Mouse (Mus musculus): ENCODE data around the gene Pmf1.
A peak's percentile ranks its signal among the peaks of the same experiment; 100 is the strongest.

Gene Pmf1

GRCm38 (mm10) chr3:88424605-88425329 is 14.6 kb upstream of the Pmf1 start, which contains the start of gene Slc25a44:
TSS of gene Slc25a44 (minus strand) at chr3:88425139.
- Histone ChIP-seq H3K27me3 (ENCODE audit: control insufficient read depth, insufficient read depth, low read length, poor library complexity, severe bottlenecking) (no peaks in the 10 kb centered on the region), H3K36me3 (ENCODE audit: control insufficient read depth, insufficient read depth, low read length, poor library complexity, severe bottlenecking) (no peaks in the 10 kb centered on the region; the same call in 1 of the 2 replicates)
- peak; percentile 96 for DNase-seq (ENCODE audit: low read depth, low spot score)

- no peak for DNase-seq (ENCODE audit: low read depth, low spot score)
- H3K27me3 ChIP-seq (ENCODE audit: control insufficient read depth, insufficient read depth, low read length, poor library complexity, severe bottlenecking) = no peaks in the 10 kb centered on the region
- H3K36me3 ChIP-seq (ENCODE audit: control insufficient read depth, insufficient read depth, low read length, poor library complexity, severe bottlenecking) = no peaks in the 10 kb centered on the region; the same call in 1 of the 2 replicates
These were observed 12.0 kb upstream of the Pmf1 start for GRCm38 (mm10) chr3:88422020-88422720.

- H3K36me3 ChIP-seq (ENCODE audit: control insufficient read depth, insufficient read depth, low read length, poor library complexity, severe bottlenecking) = no peaks in the 10 kb centered on the region; the same call in 1 of the 2 replicates
- H3K27me3 ChIP-seq (ENCODE audit: control insufficient read depth, insufficient read depth, low read length, poor library complexity, severe bottlenecking) = no peaks in the 10 kb centered on the region
- no peak for DNase-seq (ENCODE audit: low read depth, low spot score)
These were observed 10.6 kb upstream of the Pmf1 start for GRCm38 (mm10) chr3:88420771-88421170.

GRCm38 (mm10) chr3:88418016-88418415 is 7.9 kb upstream of the Pmf1 start:
- no peak for DNase-seq (ENCODE audit: low read depth, low spot score)
- Histone ChIP-seq H3K36me3 (ENCODE audit: control insufficient read depth, insufficient read depth, low read length, poor library complexity, severe bottlenecking) (no peaks in the 10 kb centered on the region; the same call in none of the 2 replicates), H3K27me3 (ENCODE audit: control insufficient read depth, insufficient read depth, low read length, poor library complexity, severe bottlenecking) (no peaks in the 10 kb centered on the region)

GRCm38 (mm10) chr3:88415668-88416067 is 5.5 kb upstream of the Pmf1 start:
- Histone ChIP-seq H3K36me3 (ENCODE audit: control insufficient read depth, insufficient read depth, low read length, poor library complexity, severe bottlenecking) (no peaks in the 10 kb centered on the region; the same call in none of the 2 replicates), H3K27me3 (ENCODE audit: control insufficient read depth, insufficient read depth, low read length, poor library complexity, severe bottlenecking) (no peaks in the 10 kb centered on the region)
- no peak for DNase-seq (ENCODE audit: low read depth, low spot score)

GRCm38 (mm10) chr3:88412636-88413035 is 2.5 kb upstream of the Pmf1 start:
- DNase-seq (ENCODE audit: low read depth, low spot score) = no peak
- Histone ChIP-seq H3K27me3 (ENCODE audit: control insufficient read depth, insufficient read depth, low read length, poor library complexity, severe bottlenecking) (no peaks in the 10 kb centered on the region), H3K36me3 (ENCODE audit: control insufficient read depth, insufficient read depth, low read length, poor library complexity, severe bottlenecking) (no peaks in the 10 kb centered on the region; the same call in 1 of the 2 replicates)

GRCm38 (mm10) chr3:88411681-88412080 is 1.6 kb upstream of the Pmf1 start:
- no peak for DNase-seq (ENCODE audit: low read depth, low spot score)
- Histone ChIP-seq H3K36me3 (ENCODE audit: control insufficient read depth, insufficient read depth, low read length, poor library complexity, severe bottlenecking) (no peaks in the 10 kb centered on the region; the same call in 1 of the 2 replicates), H3K27me3 (ENCODE audit: control insufficient read depth, insufficient read depth, low read length, poor library complexity, severe bottlenecking) (no peaks in the 10 kb centered on the region)

- no peak for DNase-seq (ENCODE audit: low read depth, low spot score)
- Histone ChIP-seq H3K36me3 (ENCODE audit: control insufficient read depth, insufficient read depth, low read length, poor library complexity, severe bottlenecking) (no peaks in the 10 kb centered on the region; the same call in 1 of the 2 replicates), H3K27me3 (ENCODE audit: control insufficient read depth, insufficient read depth, low read length, poor library complexity, severe bottlenecking) (no peaks in the 10 kb centered on the region)
These were observed 507 bp upstream of the Pmf1 start for GRCm38 (mm10) chr3:88410645-88411031.

GRCm38 (mm10) chr3:88408953-88409352 is 1.2 kb downstream of the Pmf1 start:
- Histone ChIP-seq H3K27me3 (ENCODE audit: control insufficient read depth, insufficient read depth, low read length, poor library complexity, severe bottlenecking) (no peaks in the 10 kb centered on the region), H3K36me3 (ENCODE audit: control insufficient read depth, insufficient read depth, low read length, poor library complexity, severe bottlenecking) (no peaks in the 10 kb centered on the region)
- no peak for DNase-seq (ENCODE audit: low read depth, low spot score)

GRCm38 (mm10) chr3:88407529-88407928 is 2.6 kb downstream of the Pmf1 start:
- H3K27me3 ChIP-seq (ENCODE audit: control insufficient read depth, insufficient read depth, low read length, poor library complexity, severe bottlenecking) = no peaks in the 10 kb centered on the region
- DNase-seq (ENCODE audit: low read depth, low spot score) = no peak
- no peaks in the 10 kb centered on the region for H3K36me3 ChIP-seq (ENCODE audit: control insufficient read depth, insufficient read depth, low read length, poor library complexity, severe bottlenecking)

- DNase-seq (ENCODE audit: low read depth, low spot score) = peak; percentile 92
- H3K27me3 ChIP-seq (ENCODE audit: control insufficient read depth, insufficient read depth, low read length, poor library complexity, severe bottlenecking) = no peaks in the 10 kb centered on the region
- no peaks in the 10 kb centered on the region for H3K36me3 ChIP-seq (ENCODE audit: control insufficient read depth, insufficient read depth, low read length, poor library complexity, severe bottlenecking)
These were observed 3.0 kb downstream of the Pmf1 start for GRCm38 (mm10) chr3:88407090-88407489.

- no peaks in the 10 kb centered on the region for H3K27me3 ChIP-seq (ENCODE audit: control insufficient read depth, insufficient read depth, low read length, poor library complexity, severe bottlenecking)
- no peaks in the 10 kb centered on the region for H3K36me3 ChIP-seq (ENCODE audit: control insufficient read depth, insufficient read depth, low read length, poor library complexity, severe bottlenecking)
- no peak for DNase-seq (ENCODE audit: low read depth, low spot score)
These were observed 6.5 kb downstream of the Pmf1 start for GRCm38 (mm10) chr3:88403522-88404230.

GRCm38 (mm10) chr3:88398666-88399065 is 11.5 kb downstream of the Pmf1 start:
- Histone ChIP-seq H3K36me3 (ENCODE audit: control insufficient read depth, insufficient read depth, low read length, poor library complexity, severe bottlenecking) (no peaks in the 10 kb centered on the region), H3K27me3 (ENCODE audit: control insufficient read depth, insufficient read depth, low read length, poor library complexity, severe bottlenecking) (no peaks in the 10 kb centered on the region)
- no peak for DNase-seq (ENCODE audit: low read depth, low spot score)

- Histone ChIP-seq H3K36me3 (ENCODE audit: control insufficient read depth, insufficient read depth, low read length, poor library complexity, severe bottlenecking) (no peaks in the 10 kb centered on the region), H3K27me3 (ENCODE audit: control insufficient read depth, insufficient read depth, low read length, poor library complexity, severe bottlenecking) (no peaks in the 10 kb centered on the region)
- DNase-seq (ENCODE audit: low read depth, low spot score) = peak; percentile 71
These were observed 14.4 kb downstream of the Pmf1 start for GRCm38 (mm10) chr3:88395742-88396141.

- Histone ChIP-seq H3K36me3 (ENCODE audit: control insufficient read depth, insufficient read depth, low read length, poor library complexity, severe bottlenecking) (peaks cover under 1% of the 10 kb centered on the region; the same call in 1 of the 2 replicates), H3K27me3 (ENCODE audit: control insufficient read depth, insufficient read depth, low read length, poor library complexity, severe bottlenecking) (no peaks in the 10 kb centered on the region)
- DNase-seq (ENCODE audit: low read depth, low spot score) = peak; percentile 87
These were observed 14.8 kb downstream of the Pmf1 start for GRCm38 (mm10) chr3:88395288-88395687.
